Mouse (Mus musculus): Measurements from ENCODE around the gene Grasp. TPM values are rescaled to one million over a fixed set of nuclear protein-coding genes. Genes with fewer than 3 reads are reported as not detected.

Gene Grasp
- total and polyA plus RNA-seq, 3 experiments: 0.09 to 0.16 TPM; not detected in 1

- Histone ChIP-seq H3K36me3 (replicated peaks) (no peaks in the 10 kb centered on the region), H3K27me3 (ENCODE audit: insufficient read depth, low read length) (no peaks in the 10 kb centered on the region), H3K9me3 (replicated peaks) (peaks cover 68% of the 10 kb centered on the region), H3K4me1 (ENCODE audit: insufficient read depth, low read depth, low read length) (no peaks in the 10 kb centered on the region), H3K4me3 (ENCODE audit: low read depth, low read length) (no peak overlapping the region)
- TF ChIP-seq GATA1 (IDR thresholded peaks at IDR 0.05; ENCODE audit: borderline replicate concordance, low read length): no peak
- ATAC-seq (ENCODE audit: extremely low read depth, insufficient number of reproducible peaks, low FRiP score, poor library complexity, severe bottlenecking): no peak
- no peak for DNase-seq (ENCODE audit: low spot score)
Measured at GRCm38 (mm10) chr15:101204781-101205180, 19.2 kb upstream of the Grasp start.

- no peak for TF ChIP-seq GATA2 (IDR thresholded peaks at IDR 0.05; ENCODE audit: borderline replicate concordance, low read depth, low read length)
- no peak for TF ChIP-seq TAL1 (conservative IDR thresholded peaks at IDR 0.05; ENCODE audit: low read depth, low read length)
- no peak for TF ChIP-seq POLR2AphosphoS5 (IDR thresholded peaks at IDR 0.05; ENCODE audit: insufficient replicate concordance, low read depth, low read length)
- no peak for TF ChIP-seq CTCF (IDR thresholded peaks at IDR 0.05; ENCODE audit: low read depth, low read length)
- no peak for TF ChIP-seq GATA1 (IDR thresholded peaks at IDR 0.05; ENCODE audit: borderline replicate concordance, low read length)
- H3K27me3 ChIP-seq (ENCODE audit: insufficient read depth, low read length): no peaks in the 10 kb centered on the region
- DNase-seq (ENCODE audit: low spot score) (no peak), ATAC-seq (ENCODE audit: extremely low read depth, insufficient number of reproducible peaks, low FRiP score, poor library complexity, severe bottlenecking) (no peak)
- no peaks in the 10 kb centered on the region for H3K36me3 ChIP-seq (replicated peaks)
- no peak overlapping the region for H3K4me3 ChIP-seq (ENCODE audit: low read depth, low read length)
- H3K9me3 ChIP-seq (replicated peaks): peaks cover 58% of the 10 kb centered on the region
- H3K4me1 ChIP-seq (ENCODE audit: insufficient read depth, low read depth, low read length): no peaks in the 10 kb centered on the region
Measured at GRCm38 (mm10) chr15:101210228-101210627, 13.8 kb upstream of the Grasp start.

GRCm38 (mm10) chr15:101210998-101211613 is 12.9 kb upstream of the Grasp start:
- Histone ChIP-seq H3K9me3 (replicated peaks) (peaks cover 60% of the 10 kb centered on the region), H3K4me3 (ENCODE audit: low read depth, low read length) (no peak overlapping the region), H3K27me3 (ENCODE audit: insufficient read depth, low read length) (no peaks in the 10 kb centered on the region), H3K36me3 (replicated peaks) (no peaks in the 10 kb centered on the region), H3K4me1 (ENCODE audit: insufficient read depth, low read depth, low read length) (no peaks in the 10 kb centered on the region)
- no peak for TF ChIP-seq CTCF (IDR thresholded peaks at IDR 0.05; ENCODE audit: low read depth, low read length)
- TF ChIP-seq TAL1 (conservative IDR thresholded peaks at IDR 0.05; ENCODE audit: low read depth, low read length): no peak
- no peak for TF ChIP-seq GATA2 (IDR thresholded peaks at IDR 0.05; ENCODE audit: borderline replicate concordance, low read depth, low read length)
- TF ChIP-seq GATA1 (IDR thresholded peaks at IDR 0.05; ENCODE audit: borderline replicate concordance, low read length): no peak
- TF ChIP-seq POLR2AphosphoS5 (IDR thresholded peaks at IDR 0.05; ENCODE audit: insufficient replicate concordance, low read depth, low read length): no peak
- ATAC-seq (ENCODE audit: extremely low read depth, insufficient number of reproducible peaks, low FRiP score, poor library complexity, severe bottlenecking) (no peak), DNase-seq (ENCODE audit: low spot score) (no peak)

GRCm38 (mm10) chr15:101212435-101212834 is 11.6 kb upstream of the Grasp start:
- DNase-seq (ENCODE audit: low spot score): no peak
- ATAC-seq (ENCODE audit: extremely low read depth, insufficient number of reproducible peaks, low FRiP score, poor library complexity, severe bottlenecking): no peak
- H3K4me1 ChIP-seq (ENCODE audit: insufficient read depth, low read depth, low read length): no peaks in the 10 kb centered on the region
- H3K4me3 ChIP-seq (ENCODE audit: low read depth, low read length): no peak overlapping the region
- peaks cover 51% of the 10 kb centered on the region for H3K9me3 ChIP-seq (replicated peaks)
- no peaks in the 10 kb centered on the region for H3K36me3 ChIP-seq (replicated peaks)
- H3K27me3 ChIP-seq (ENCODE audit: insufficient read depth, low read length): no peaks in the 10 kb centered on the region
- TF ChIP-seq TAL1 (conservative IDR thresholded peaks at IDR 0.05; ENCODE audit: low read depth, low read length): no peak
- no peak for TF ChIP-seq GATA2 (IDR thresholded peaks at IDR 0.05; ENCODE audit: borderline replicate concordance, low read depth, low read length)
- no peak for TF ChIP-seq CTCF (IDR thresholded peaks at IDR 0.05; ENCODE audit: low read depth, low read length)
- no peak for TF ChIP-seq GATA1 (IDR thresholded peaks at IDR 0.05; ENCODE audit: borderline replicate concordance, low read length)
- no peak for TF ChIP-seq POLR2AphosphoS5 (IDR thresholded peaks at IDR 0.05; ENCODE audit: insufficient replicate concordance, low read depth, low read length)

GRCm38 (mm10) chr15:101215136-101215535 is 8.9 kb upstream of the Grasp start:
- Histone ChIP-seq H3K36me3 (replicated peaks) (no peaks in the 10 kb centered on the region), H3K4me1 (ENCODE audit: insufficient read depth, low read depth, low read length) (no peaks in the 10 kb centered on the region), H3K27me3 (ENCODE audit: insufficient read depth, low read length) (no peaks in the 10 kb centered on the region), H3K9me3 (replicated peaks) (peaks cover 47% of the 10 kb centered on the region), H3K4me3 (ENCODE audit: low read depth, low read length) (no peak overlapping the region)
- no peak for DNase-seq (ENCODE audit: low spot score)
- no peak for ATAC-seq (ENCODE audit: extremely low read depth, insufficient number of reproducible peaks, low FRiP score, poor library complexity, severe bottlenecking)
- TF ChIP-seq TAL1 (conservative IDR thresholded peaks at IDR 0.05; ENCODE audit: low read depth, low read length): no peak
- no peak for TF ChIP-seq POLR2AphosphoS5 (IDR thresholded peaks at IDR 0.05; ENCODE audit: insufficient replicate concordance, low read depth, low read length)
- TF ChIP-seq GATA1 (IDR thresholded peaks at IDR 0.05; ENCODE audit: borderline replicate concordance, low read length): no peak
- TF ChIP-seq GATA2 (IDR thresholded peaks at IDR 0.05; ENCODE audit: borderline replicate concordance, low read depth, low read length): no peak
- no peak for TF ChIP-seq CTCF (IDR thresholded peaks at IDR 0.05; ENCODE audit: low read depth, low read length)

GRCm38 (mm10) chr15:101216036-101216435 is 8.0 kb upstream of the Grasp start:
- DNase-seq (ENCODE audit: low spot score) (no peak), ATAC-seq (ENCODE audit: extremely low read depth, insufficient number of reproducible peaks, low FRiP score, poor library complexity, severe bottlenecking) (no peak)
- H3K4me1 ChIP-seq (ENCODE audit: insufficient read depth, low read depth, low read length): no peaks in the 10 kb centered on the region
- H3K4me3 ChIP-seq (ENCODE audit: low read depth, low read length): no peak overlapping the region
- no peaks in the 10 kb centered on the region for H3K27me3 ChIP-seq (ENCODE audit: insufficient read depth, low read length)
- no peak for TF ChIP-seq CTCF (IDR thresholded peaks at IDR 0.05; ENCODE audit: low read depth, low read length)
- H3K36me3 ChIP-seq (replicated peaks): no peaks in the 10 kb centered on the region
- peaks cover 47% of the 10 kb centered on the region for H3K9me3 ChIP-seq (replicated peaks)

- ATAC-seq (ENCODE audit: extremely low read depth, insufficient number of reproducible peaks, low FRiP score, poor library complexity, severe bottlenecking): no peak
- no peak for DNase-seq (ENCODE audit: low spot score)
- H3K4me3 ChIP-seq (ENCODE audit: low read depth, low read length): no peak overlapping the region
- H3K9me3 ChIP-seq (replicated peaks): peaks cover 63% of the 10 kb centered on the region
- H3K4me1 ChIP-seq (ENCODE audit: insufficient read depth, low read depth, low read length): no peaks in the 10 kb centered on the region
- TF ChIP-seq TAL1 (conservative IDR thresholded peaks at IDR 0.05; ENCODE audit: low read depth, low read length): no peak
- no peak for TF ChIP-seq GATA2 (IDR thresholded peaks at IDR 0.05; ENCODE audit: borderline replicate concordance, low read depth, low read length)
- TF ChIP-seq GATA1 (IDR thresholded peaks at IDR 0.05; ENCODE audit: borderline replicate concordance, low read length): no peak
- no peak for TF ChIP-seq CTCF (IDR thresholded peaks at IDR 0.05; ENCODE audit: low read depth, low read length)
- no peak for TF ChIP-seq POLR2AphosphoS5 (IDR thresholded peaks at IDR 0.05; ENCODE audit: insufficient replicate concordance, low read depth, low read length)
- no peaks in the 10 kb centered on the region for H3K36me3 ChIP-seq (replicated peaks)
- no peaks in the 10 kb centered on the region; the same call in 1 of the 2 replicates for H3K27me3 ChIP-seq (ENCODE audit: insufficient read depth, low read length)
Measured at GRCm38 (mm10) chr15:101220905-101221297, 3.1 kb upstream of the Grasp start.
